Comparison of ENCODE assay signal across 9 mouse cellular contexts in genomic region chr15:91927492-91927891, GRCm38 (mm10).
DNase-seq lines count a peak whose midpoint lies in the region.
"Had no signal": no experiment of that assay in that cellular context is flagged by ENCODE, and none has a peak within 500 bp of the region (broad histone marks: within the 10 kb centered on the region; RNA-seq: fewer than 3 reads in every experiment).

No protein-coding gene starts in this region.

- peak; percentile 10 for DNase-seq in adrenal gland, postnatal 14 days
- no peak for DNase-seq in adrenal gland, adult 2 months
- peak; percentile 3 to 10 for DNase-seq in kidney, postnatal 4 days
- no peak for DNase-seq in kidney, adult 18-20 months
- DNase-seq in 3T3-L1 (ENCODE audit: low read depth, low spot score): peak; percentile 6
- peak; percentile 2 for DNase-seq in induced T-regulatory cell, adult 2 months (ENCODE audit: low read depth)
- DNase-seq in ovary, adult 18-20 months (ENCODE audit: low spot score): no peak
- DNase-seq in spleen, adult 12 weeks (ENCODE audit: low spot score): no peak
- DNase-seq: cerebellum, adult 11-12 months had no signal

Comparison
In these comparisons a context has a peak if more than half of its experiments do, and no peak if none do; other contexts are left out.
1. DNase-seq: peak in adrenal gland, postnatal 14 days (single experiment), kidney, postnatal 4 days (2 of 2), 3T3-L1 (single experiment) and induced T-regulatory cell, adult 2 months (single experiment); none in adrenal gland, adult 2 months (single experiment), kidney, adult 18-20 months (single experiment), ovary, adult 18-20 months (single experiment) and spleen, adult 12 weeks (single experiment).